Mouse (Mus musculus) left cerebral cortex, postnatal 25 days (tissue): ENCODE measurements around the gene Robo4. TPM values are rescaled to one million over a fixed set of nuclear protein-coding genes. Genes with fewer than 3 reads are reported as not detected.
A peak's percentile ranks its signal among the peaks of the same experiment; 100 is the strongest.

Source experiments
- DNase-seq, 2 experiments: peaks; one replicate each; pipeline ENCODE4 v3.0.0; 2022; ENCODE audit warnings: low spot score in 2 of 2, mixed read lengths in 1 of 2
- intact Hi-C: fragments of 180-260 bp; cut with DNase I; formaldehyde crosslinking; loops from one replicate; pipeline ENCODE4 v1.15.1; 2025
- total RNA-seq, 2 experiments: library from RNA; stranded (reverse); gene quantifications; 2 replicates each; pipeline ENCODE4 v1.2.3; 2021

The Robo4 gene
- total RNA-seq: 1 to 10 TPM; 6.7 to 7.3 TPM

- no peak for DNase-seq
- intact Hi-C loops: no loop called here
These were observed at the start of gene Robo4 for GRCm38 (mm10) chr9:37401802-37402201. Gene Robo4, plus strand, starts transcription at chr9:37401897.

- intact Hi-C loops: no loop called here
- no peak for DNase-seq
These were observed 47.2 kb upstream of the Robo4 start for GRCm38 (mm10) chr9:37354485-37354884.

- intact Hi-C loops: no loop called here
- peak; percentile 56 to 76 for DNase-seq
These were observed 42.9 kb upstream of the Robo4 start for GRCm38 (mm10) chr9:37358713-37359330.

- intact Hi-C loops: no loop called here
- peak; percentile 81 to 92 for DNase-seq
These were observed 42.1 kb upstream of the Robo4 start for GRCm38 (mm10) chr9:37359331-37360220.

- intact Hi-C loops: no loop called here
- no peak for DNase-seq
These were observed 39.6 kb upstream of the Robo4 start for GRCm38 (mm10) chr9:37362084-37362483.

- intact Hi-C loops: no loop called here
- DNase-seq: no peak
These were observed 38.8 kb upstream of the Robo4 start for GRCm38 (mm10) chr9:37362881-37363280.

GRCm38 (mm10) chr9:37363551-37363950 lies 38.1 kb upstream of the Robo4 start:
- DNase-seq: no peak
- intact Hi-C loops: no loop called here

GRCm38 (mm10) chr9:37364392-37364791 lies 37.3 kb upstream of the Robo4 start:
- intact Hi-C loops: no loop called here
- no peak for DNase-seq

- no peak for DNase-seq
- intact Hi-C loops: no loop called here
These were observed 36.0 kb upstream of the Robo4 start for GRCm38 (mm10) chr9:37365706-37366105.

GRCm38 (mm10) chr9:37367301-37368080 lies 34.2 kb upstream of the Robo4 start, which contains the start of gene Hepacam:
Gene Hepacam, plus strand, starts transcription at chr9:37367351.
- DNase-seq: peak in 1 of 2 experiments; percentile 70
- intact Hi-C loops: no loop called here

GRCm38 (mm10) chr9:37368081-37368830 lies 33.4 kb upstream of the Robo4 start:
- intact Hi-C loops: no loop called here
- no peak for DNase-seq

- DNase-seq: no peak
These were observed 32.8 kb upstream of the Robo4 start for GRCm38 (mm10) chr9:37368860-37369259.

GRCm38 (mm10) chr9:37371232-37371801 lies 30.4 kb upstream of the Robo4 start:
- DNase-seq: no peak
- intact Hi-C loops: no loop called here

More at GRCm38 (mm10) chr9:37368860-37369259, 32.8 kb upstream of the Robo4 start:
- intact Hi-C loops: no loop called here

GRCm38 (mm10) chr9:37375718-37376117 lies 26.0 kb upstream of the Robo4 start:
- intact Hi-C loops: no loop called here
- peak in 1 of 2 experiments; percentile 62 for DNase-seq

GRCm38 (mm10) chr9:37383161-37383560 lies 18.5 kb upstream of the Robo4 start:
- intact Hi-C loops: no loop called here
- no peak for DNase-seq

GRCm38 (mm10) chr9:37384284-37385182 lies 17.2 kb upstream of the Robo4 start:
- DNase-seq: peak; percentile 29 to 35
- intact Hi-C loops: no loop called here

- DNase-seq: no peak
- intact Hi-C loops: no loop called here
These were observed 10.8 kb upstream of the Robo4 start for GRCm38 (mm10) chr9:37390891-37391290.

- DNase-seq: no peak
- intact Hi-C loops: no loop called here
These were observed 9.6 kb upstream of the Robo4 start for GRCm38 (mm10) chr9:37392071-37392470.
